Mouse (Mus musculus) liver, adult 2 months (tissue): ENCODE results near the gene Poldip2.
A peak's percentile ranks its signal among the peaks of the same experiment; 100 is the strongest.

Source experiments
- CTCF ChIP-seq: fragments of 200-500 bp; IDR thresholded peaks from 2 replicates; pipeline ENCODE4 v1.5.1; 2011; ENCODE audit warnings: low read depth, low read length, control low read depth
- POLR2A ChIP-seq: fragments of 200-500 bp; IDR thresholded peaks from 2 replicates; pipeline ENCODE4 v1.6.1; 2011; ENCODE audit warnings: low read length, control low read depth; ENCODE audit not compliant: insufficient read depth; ENCODE audit errors: extremely low read depth

GRCm38 (mm10) chr11:78497544-78498522 lies 14.2 kb upstream of the Poldip2 start, which contains the start of gene Sarm1:
- TF ChIP-seq CTCF, result no peak
- TF ChIP-seq POLR2A, result peak; percentile 35; the same call in 1 of the 2 replicates
